Comparison of ENCODE assay signal across 7 mouse cellular contexts in the genomic region with DNA sequence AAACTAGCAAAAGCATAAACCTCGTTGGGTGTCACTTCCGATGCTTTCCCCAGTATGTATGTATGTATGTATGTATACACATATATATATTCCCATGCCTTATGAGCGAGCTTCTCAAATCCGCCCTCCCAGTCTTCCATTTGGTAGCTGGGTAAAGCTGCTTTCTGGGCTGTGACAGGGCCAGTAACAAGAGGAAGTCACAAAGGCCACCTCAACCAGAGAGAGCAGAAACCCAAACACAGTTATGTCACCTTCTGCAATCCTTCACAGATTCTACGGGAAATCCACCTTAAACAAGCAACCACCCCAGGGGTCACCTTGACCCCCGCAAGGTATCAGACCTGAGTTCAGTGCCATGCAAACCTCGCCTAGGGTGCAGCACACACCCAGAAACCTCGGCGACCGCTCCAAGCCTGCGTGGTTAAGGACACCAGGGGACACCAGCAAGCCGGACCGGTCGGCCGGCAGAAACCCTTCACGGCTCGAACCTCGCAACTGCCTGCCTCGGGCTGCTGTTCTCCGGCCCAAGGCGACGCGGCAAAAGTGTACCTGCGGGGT. TPM values are rescaled to one million over a fixed set of nuclear protein-coding genes. Genes with fewer than 3 reads are reported as not detected.
A peak's percentile ranks its signal among the peaks of the same experiment; 100 is the strongest.
DNase-seq lines count a peak whose midpoint lies in the region; ATAC-seq and TF ChIP-seq lines count a peak whose summit lies in the region.

No protein-coding gene starts in this region.

- peak overlapping the region; percentile 62; the same call in 1 of the 2 replicates for H3K27ac ChIP-seq in lung, embryonic 15.5 days
- no peak overlapping the region for H3K27ac ChIP-seq in embryonic facial prominence, embryonic 11.5 days (replicated peaks; ENCODE audit: low read depth, low read length)
- H3K27ac ChIP-seq in intestine, embryonic 14.5 days (ENCODE audit: low read depth), result peak overlapping the region; percentile 82
- H3K27ac ChIP-seq in midbrain, postnatal 0 days (ENCODE audit: low read depth, low read length), result peak overlapping the region; percentile 79

- H3K9me3 ChIP-seq in lung, embryonic 15.5 days, result no peaks in the 10 kb centered on the region
- H3K9me3 ChIP-seq in embryonic facial prominence, embryonic 11.5 days (replicated peaks; ENCODE audit: control insufficient read depth, low read length), result no peaks in the 10 kb centered on the region
- H3K9me3 ChIP-seq in intestine, embryonic 14.5 days (ENCODE audit: control insufficient read depth, low read length), result no peaks in the 10 kb centered on the region
- no peaks in the 10 kb centered on the region for H3K9me3 ChIP-seq in midbrain, postnatal 0 days (ENCODE audit: low read length)

- H3K4me2 ChIP-seq in lung, embryonic 15.5 days, result peak overlapping the region; percentile 64
- peak overlapping the region; percentile 70 for H3K4me2 ChIP-seq in embryonic facial prominence, embryonic 11.5 days (ENCODE audit: low read depth, low read length)
- peak overlapping the region; percentile 76 for H3K4me2 ChIP-seq in intestine, embryonic 14.5 days (ENCODE audit: low read length)
- H3K4me2 ChIP-seq in midbrain, postnatal 0 days (ENCODE audit: low read depth, low read length, poor library complexity, severe bottlenecking), result peak overlapping the region; percentile 86

- under 1% methylated on average over 24 of the region's 24 CpGs for WGBS in lung, embryonic 15.5 days
- WGBS in embryonic facial prominence, embryonic 11.5 days, result 1% methylated on average over 24 of the region's 24 CpGs
- 2% methylated on average over 24 of the region's 24 CpGs for WGBS in intestine, embryonic 14.5 days
- 2% methylated on average over 24 of the region's 24 CpGs for WGBS in midbrain, postnatal 0 days

- no peaks in the 10 kb centered on the region for H3K36me3 ChIP-seq in lung, embryonic 15.5 days
- no peaks in the 10 kb centered on the region for H3K36me3 ChIP-seq in embryonic facial prominence, embryonic 11.5 days (replicated peaks; ENCODE audit: control insufficient read depth, insufficient read depth, low read depth, low read length)
- H3K36me3 ChIP-seq in intestine, embryonic 14.5 days (ENCODE audit: control insufficient read depth, insufficient read depth, low read length), result no peaks in the 10 kb centered on the region
- no peaks in the 10 kb centered on the region for H3K36me3 ChIP-seq in midbrain, postnatal 0 days (ENCODE audit: insufficient read depth, low read length)

- peak overlapping the region; percentile 73 for H3K4me3 ChIP-seq in lung, embryonic 15.5 days
- peak overlapping the region; percentile 82 for H3K4me3 ChIP-seq in embryonic facial prominence, embryonic 11.5 days (ENCODE audit: low read depth, low read length)
- peak overlapping the region; percentile 53 for H3K4me3 ChIP-seq in intestine, embryonic 14.5 days (ENCODE audit: low read depth, low read length)
- H3K4me3 ChIP-seq in midbrain, postnatal 0 days (ENCODE audit: low read depth, low read length), result peak overlapping the region; percentile 91

- no peak for TF ChIP-seq CTCF in midbrain, postnatal 0 days (IDR thresholded peaks at IDR 0.05)

- no peak for DNase-seq in lung, adult 18-20 months
- no peak for DNase-seq in embryonic facial prominence, embryonic 11.5 days (ENCODE audit: low spot score)
- DNase-seq in intestine, embryonic 14.5 days (ENCODE audit: low spot score), result no peak
- no peak for DNase-seq in midbrain, postnatal 0 days (ENCODE audit: low spot score)
- DNase-seq in embryo, embryonic 11 days, result no peak
- no peak for DNase-seq in retina, postnatal 1 day

- peaks cover 16% of the 10 kb centered on the region for H3K4me1 ChIP-seq in lung, embryonic 15.5 days
- H3K4me1 ChIP-seq in embryonic facial prominence, embryonic 11.5 days (ENCODE audit: control insufficient read depth, insufficient read depth, low read length), result no peaks in the 10 kb centered on the region
- peaks cover 10% of the 10 kb centered on the region for H3K4me1 ChIP-seq in intestine, embryonic 14.5 days (replicated peaks; ENCODE audit: control insufficient read depth, insufficient read depth, low read length)
- H3K4me1 ChIP-seq in midbrain, postnatal 0 days (ENCODE audit: insufficient read depth, low read length), result peaks cover 10% of the 10 kb centered on the region; the same call in 1 of the 2 replicates

- no peaks in the 10 kb centered on the region for H3K27me3 ChIP-seq in lung, embryonic 15.5 days
- H3K27me3 ChIP-seq in embryonic facial prominence, embryonic 11.5 days (ENCODE audit: control insufficient read depth, insufficient read depth, low read length), result no peaks in the 10 kb centered on the region
- H3K27me3 ChIP-seq in intestine, embryonic 14.5 days (replicated peaks; ENCODE audit: control insufficient read depth, insufficient read depth, low read length), result no peaks in the 10 kb centered on the region
- H3K27me3 ChIP-seq in midbrain, postnatal 0 days (ENCODE audit: insufficient read depth, low read length), result no peaks in the 10 kb centered on the region

- ATAC-seq in lung, embryonic 15.5 days (ENCODE audit: borderline replicate concordance, extremely low read depth, low FRiP score, low TSS enrichment), result peak; percentile 52
- peak; percentile 47; the same call in 1 of the 2 replicates for ATAC-seq in embryonic facial prominence, embryonic 11.5 days (replicated peaks; ENCODE audit: insufficient number of reproducible peaks, low FRiP score, low TSS enrichment, low read depth)
- peak; percentile 37 for ATAC-seq in intestine, embryonic 14.5 days (replicated peaks; ENCODE audit: low FRiP score, low TSS enrichment, low read depth)
- peak; percentile 62 for ATAC-seq in midbrain, postnatal 0 days (ENCODE audit: low FRiP score)

- peak overlapping the region; percentile 89 for H3K9ac ChIP-seq in lung, embryonic 15.5 days
- H3K9ac ChIP-seq in embryonic facial prominence, embryonic 11.5 days (replicated peaks; ENCODE audit: low read length), result peak overlapping the region; percentile 88
- H3K9ac ChIP-seq in intestine, embryonic 14.5 days (ENCODE audit: low read length), result peak overlapping the region; percentile 67
- H3K9ac ChIP-seq in midbrain, postnatal 0 days (replicated peaks; ENCODE audit: low read length, poor library complexity, severe bottlenecking), result peak overlapping the region; percentile 84

RNA-seq across cellular contexts. Expression of gene Cox7a2l, which starts 3.4 kb away (rescaled TPM):
- 165 and 172 TPM in 2 replicates for polyA plus RNA-seq in lung, embryonic 15.5 days (2015; fragmentation: Nextera tagmentation; extraction: Ambion mirVana)
- polyA plus RNA-seq in embryonic facial prominence, embryonic 11.5 days (2014; fragmentation: Nextera tagmentation; extraction: Ambion mirVana), result 164 and 165 TPM in 2 replicates
- polyA plus RNA-seq in intestine, embryonic 14.5 days (2014; fragmentation: Nextera tagmentation; extraction: Ambion mirVana), result 192 and 198 TPM in 2 replicates
- 354 and 498 TPM in 2 replicates for total RNA-seq in midbrain, postnatal 0 days (2014; rRNA removed)
- 228 and 230 TPM in 2 replicates for polyA plus RNA-seq in midbrain, postnatal 0 days (2015; fragmentation: Nextera tagmentation; extraction: Ambion mirVana)
